Mouse (Mus musculus) hindbrain, embryonic 16.5 days (tissue): Measurements from ENCODE around the gene Fbln7. TPM values are rescaled to one million over a fixed set of nuclear protein-coding genes. Genes with fewer than 3 reads are reported as not detected.

ENCODE experiments used
- ATAC-seq: fragments of 200-750 bp; cut with Nextera tagmentation; 2 replicates; pipeline ENCODE4 v1.8.0; 2017; ENCODE audit warnings: moderate TSS enrichment, moderate library complexity
- H3K27ac ChIP-seq: fragments of 300-500 bp; sonication (generic); 2 replicates; pipeline ENCODE4 v1.5.1; 2014; ENCODE audit warnings: low read depth, mild to moderate bottlenecking, control low read depth, low read length, moderate library complexity
- H3K27me3 ChIP-seq: fragments of 300-500 bp; sonication (generic); replicated peaks from 2 replicates; pipeline ENCODE4 v1.6.1; 2014; ENCODE audit warnings: low read length; ENCODE audit not compliant: control insufficient read depth, insufficient read depth
- H3K36me3 ChIP-seq: fragments of 300-500 bp; sonication (generic); 2 replicates; pipeline ENCODE4 v1.6.1; 2014; ENCODE audit warnings: mild to moderate bottlenecking, low read length, moderate library complexity, mixed read lengths; ENCODE audit not compliant: control insufficient read depth, insufficient read depth
- H3K4me1 ChIP-seq: fragments of 300-500 bp; sonication (generic); 2 replicates; pipeline ENCODE4 v1.6.1; 2014; ENCODE audit warnings: low read depth, low read length; ENCODE audit not compliant: control insufficient read depth, insufficient read depth
- H3K4me2 ChIP-seq: fragments of 300-500 bp; sonication (generic); 2 replicates; pipeline ENCODE4 v1.6.1; 2014; ENCODE audit warnings: mild to moderate bottlenecking, low read length, control low read depth, moderate library complexity
- H3K4me3 ChIP-seq: fragments of 300-500 bp; sonication (generic); 2 replicates; pipeline ENCODE4 v1.5.1; 2014; ENCODE audit warnings: mild to moderate bottlenecking, low read length, control low read depth, moderate library complexity
- H3K9ac ChIP-seq: fragments of 300-500 bp; sonication (generic); 2 replicates; pipeline ENCODE4 v1.6.1; 2014; ENCODE audit warnings: low read depth, mild to moderate bottlenecking, control low read depth, low read length, moderate library complexity
- H3K9me3 ChIP-seq: fragments of 300-500 bp; sonication (generic); 2 replicates; pipeline ENCODE4 v1.6.1; 2014; ENCODE audit warnings: mild to moderate bottlenecking, low read length, moderate library complexity; ENCODE audit not compliant: control insufficient read depth
- WGBS: fragments of 180-500 bp; shearing (Covaris S2); extraction: QIAGEN DNeasy Blood & Tissue Kit; methylation state at CpG from one replicate; pipeline ENCODE4 v1.1.7; 2014; 5-methylcytosine and 5-hydroxymethylcytosine counted together
- polyA plus RNA-seq: library from polyadenylated mRNA; unstranded; fragments of >200 nt; fragmentation: Nextera tagmentation; extraction: Ambion mirVana; gene quantifications from 2 replicates; pipeline ENCODE4 v1.2.1, GENCODE M21; 2015

Gene Fbln7
- polyA plus RNA-seq, 1 experiment from 2014 or later, result 4.3 TPM

GRCm38 (mm10) chr2:128832611-128833010 is 30.2 kb upstream of the Fbln7 start:
- Histone ChIP-seq H3K9ac (no peak overlapping the region), H3K9me3 (no peaks in the 10 kb centered on the region), H3K4me3 (no peak overlapping the region), H3K27ac (no peak overlapping the region), H3K36me3 (peaks cover 48% of the 10 kb centered on the region), H3K27me3 (no peaks in the 10 kb centered on the region), H3K4me2 (no peak overlapping the region), H3K4me1 (no peaks in the 10 kb centered on the region)
- ATAC-seq, result no peak
- WGBS, result 93% methylated on average over 3 of the region's 3 CpGs

- no peak overlapping the region for H3K4me2 ChIP-seq
- WGBS, result 87% methylated on average over 2 of the region's 2 CpGs
- H3K27me3 ChIP-seq, result no peaks in the 10 kb centered on the region
- H3K9me3 ChIP-seq, result no peaks in the 10 kb centered on the region
- no peak overlapping the region for H3K27ac ChIP-seq
- ATAC-seq, result no peak
- peaks cover 50% of the 10 kb centered on the region for H3K36me3 ChIP-seq
- no peak overlapping the region for H3K9ac ChIP-seq
- H3K4me3 ChIP-seq, result no peak overlapping the region
- no peaks in the 10 kb centered on the region for H3K4me1 ChIP-seq
Measured at GRCm38 (mm10) chr2:128833035-128833434, 29.7 kb upstream of the Fbln7 start.

GRCm38 (mm10) chr2:128833435-128833834 is 29.3 kb upstream of the Fbln7 start:
- WGBS, result 95% methylated on average over 2 of the region's 2 CpGs
- H3K9ac ChIP-seq, result no peak overlapping the region
- H3K27me3 ChIP-seq, result no peaks in the 10 kb centered on the region
- no peak overlapping the region for H3K4me3 ChIP-seq
- no peak overlapping the region for H3K27ac ChIP-seq
- H3K36me3 ChIP-seq, result peaks cover 50% of the 10 kb centered on the region
- H3K9me3 ChIP-seq, result no peaks in the 10 kb centered on the region
- no peak for ATAC-seq
- H3K4me1 ChIP-seq, result no peaks in the 10 kb centered on the region
- H3K4me2 ChIP-seq, result no peak overlapping the region

- Histone ChIP-seq H3K4me1 (no peaks in the 10 kb centered on the region), H3K9ac (no peak overlapping the region), H3K27ac (no peak overlapping the region), H3K4me3 (no peak overlapping the region), H3K36me3 (peaks cover 40% of the 10 kb centered on the region), H3K9me3 (no peaks in the 10 kb centered on the region), H3K27me3 (no peaks in the 10 kb centered on the region), H3K4me2 (no peak overlapping the region)
- no peak for ATAC-seq
- WGBS, result 95% methylated on average over 8 of the region's 8 CpGs
Measured at GRCm38 (mm10) chr2:128837531-128837930, 25.2 kb upstream of the Fbln7 start.

GRCm38 (mm10) chr2:128838611-128839010 is 24.2 kb upstream of the Fbln7 start:
- Histone ChIP-seq H3K4me1 (no peaks in the 10 kb centered on the region), H3K4me3 (no peak overlapping the region), H3K9me3 (no peaks in the 10 kb centered on the region), H3K27ac (no peak overlapping the region), H3K36me3 (peaks cover 36% of the 10 kb centered on the region), H3K27me3 (no peaks in the 10 kb centered on the region), H3K4me2 (no peak overlapping the region), H3K9ac (no peak overlapping the region)
- no peak for ATAC-seq
- WGBS, result 93% methylated on average over 3 of the region's 3 CpGs

GRCm38 (mm10) chr2:128839501-128839900 is 23.3 kb upstream of the Fbln7 start:
- Histone ChIP-seq H3K4me3 (no peak overlapping the region), H3K4me2 (no peak overlapping the region), H3K36me3 (peaks cover 28% of the 10 kb centered on the region), H3K9ac (no peak overlapping the region), H3K27ac (no peak overlapping the region), H3K27me3 (no peaks in the 10 kb centered on the region), H3K9me3 (no peaks in the 10 kb centered on the region), H3K4me1 (no peaks in the 10 kb centered on the region)
- 92% methylated on average over 2 of the region's 2 CpGs for WGBS
- no peak for ATAC-seq

- Histone ChIP-seq H3K36me3 (peaks cover 20% of the 10 kb centered on the region), H3K27ac (no peak overlapping the region)
- ATAC-seq, result no peak
Measured at GRCm38 (mm10) chr2:128842437-128842836, 20.3 kb upstream of the Fbln7 start.

GRCm38 (mm10) chr2:128850036-128850435 is 12.7 kb upstream of the Fbln7 start:
- Histone ChIP-seq H3K4me2 (no peak overlapping the region), H3K9ac (no peak overlapping the region), H3K27me3 (no peaks in the 10 kb centered on the region), H3K4me3 (no peak overlapping the region), H3K9me3 (no peaks in the 10 kb centered on the region), H3K27ac (no peak overlapping the region), H3K4me1 (no peaks in the 10 kb centered on the region), H3K36me3 (peaks cover 26% of the 10 kb centered on the region)
- 82% methylated on average over 2 of the region's 2 CpGs for WGBS
- no peak for ATAC-seq

More at GRCm38 (mm10) chr2:128842437-128842836, 20.3 kb upstream of the Fbln7 start:
- H3K9ac ChIP-seq, result no peak overlapping the region
- H3K4me3 ChIP-seq, result no peak overlapping the region
- no peaks in the 10 kb centered on the region for H3K9me3 ChIP-seq
- no peaks in the 10 kb centered on the region for H3K27me3 ChIP-seq
- H3K4me1 ChIP-seq, result no peaks in the 10 kb centered on the region
- H3K4me2 ChIP-seq, result no peak overlapping the region
- WGBS, result 91% methylated on average over 8 of the region's 8 CpGs

GRCm38 (mm10) chr2:128856673-128857072 is 6.1 kb upstream of the Fbln7 start:
- H3K4me3 ChIP-seq, result no peak overlapping the region
- H3K36me3 ChIP-seq, result peaks cover 7% of the 10 kb centered on the region
- no peak overlapping the region for H3K4me2 ChIP-seq
- ATAC-seq, result no peak
- H3K27me3 ChIP-seq, result no peaks in the 10 kb centered on the region
- H3K9ac ChIP-seq, result no peak overlapping the region
- H3K4me1 ChIP-seq, result no peaks in the 10 kb centered on the region
- 0 out of 2 replicates have a peak, but pooled peaks cover 2% of the 10 kb centered on the region for H3K9me3 ChIP-seq
- no peak overlapping the region for H3K27ac ChIP-seq
- 100% methylated on average over 1 of the region's 1 CpGs for WGBS

- Histone ChIP-seq H3K4me2 (no peak overlapping the region), H3K4me3 (no peak overlapping the region), H3K27me3 (0 out of 2 replicates have a peak, but pooled peaks cover 3% of the 10 kb centered on the region), H3K9me3 (0 out of 2 replicates have a peak, but pooled peaks cover 2% of the 10 kb centered on the region), H3K9ac (no peak overlapping the region), H3K36me3 (no peaks in the 10 kb centered on the region), H3K27ac (no peak overlapping the region), H3K4me1 (peaks cover 5% of the 10 kb centered on the region)
- WGBS, result 94% methylated on average over 6 of the region's 6 CpGs
- ATAC-seq, result no peak
Measured at GRCm38 (mm10) chr2:128858962-128859361, 3.8 kb upstream of the Fbln7 start.
